Mouse (Mus musculus): ENCODE results near the gene Gm20683. TPM values are rescaled to one million over a fixed set of nuclear protein-coding genes. Genes with fewer than 3 reads are reported as not detected.

Gm20683 gene
- polyA plus RNA-seq, 1 experiment from 2014 or later: 0.95 TPM

- Histone ChIP-seq H3K4me1 (ENCODE audit: control insufficient read depth, insufficient read depth, low read length) (peaks cover 18% of the 10 kb centered on the region), H3K4me3 (ENCODE audit: low read depth, low read length) (peak overlapping the region; percentile 54), H3K9ac (ENCODE audit: low read length) (0 out of 2 replicates have a peak overlapping the region, but pooled peaks have one; percentile 5), H3K27ac (replicated peaks; ENCODE audit: low read depth, low read length) (no peak overlapping the region), H3K9me3 (ENCODE audit: control insufficient read depth, low read length) (no peaks in the 10 kb centered on the region), H3K36me3 (ENCODE audit: control insufficient read depth, insufficient read depth, low read length) (peaks cover 4% of the 10 kb centered on the region; the same call in 1 of the 2 replicates), H3K4me2 (ENCODE audit: low read depth, severe bottlenecking) (peak overlapping the region; percentile 96; the same call in 1 of the 2 replicates), H3K27me3 (ENCODE audit: control insufficient read depth, insufficient read depth, low read length) (peaks cover 13% of the 10 kb centered on the region)
- no peak for ATAC-seq (ENCODE audit: insufficient number of reproducible peaks, low FRiP score, low TSS enrichment, low read depth)
- 72% methylated on average over 17 of the region's 17 CpGs for WGBS
- DNase-seq (ENCODE audit: low spot score): no peak
Measured at GRCm38 (mm10) chr17:25824362-25825142, 17.0 kb downstream of the Gm20683 start.

GRCm38 (mm10) chr17:25823452-25823851 lies 18.1 kb downstream of the Gm20683 start, which contains the start of gene Wdr24:
Gene Wdr24 (plus strand): TSS chr17:25823627.
- H3K27me3 ChIP-seq (ENCODE audit: control insufficient read depth, insufficient read depth, low read length): peaks cover 24% of the 10 kb centered on the region
- DNase-seq (ENCODE audit: low spot score) (peak; percentile 80), ATAC-seq (ENCODE audit: insufficient number of reproducible peaks, low FRiP score, low TSS enrichment, low read depth) (peak; percentile 33; the same call in 1 of the 2 replicates)
- H3K4me1 ChIP-seq (ENCODE audit: control insufficient read depth, insufficient read depth, low read length): peaks cover 15% of the 10 kb centered on the region
- H3K4me3 ChIP-seq (ENCODE audit: low read depth, low read length): peak within 1 kb of the TSS; percentile 54
- peaks cover 4% of the 10 kb centered on the region; the same call in 1 of the 2 replicates for H3K36me3 ChIP-seq (ENCODE audit: control insufficient read depth, insufficient read depth, low read length)
- no peak within 1 kb of the TSS for H3K27ac ChIP-seq (replicated peaks; ENCODE audit: low read depth, low read length)
- H3K9ac ChIP-seq (ENCODE audit: low read length): peak within 1 kb of the TSS; percentile 64; the same call in 1 of the 2 replicates
- under 1% methylated on average over 18 of the region's 18 CpGs for WGBS
- H3K4me2 ChIP-seq (ENCODE audit: low read depth, severe bottlenecking): peak within 1 kb of the TSS; percentile 96
- no peaks in the 10 kb centered on the region for H3K9me3 ChIP-seq (ENCODE audit: control insufficient read depth, low read length)

- peak overlapping the region; percentile 20 for H3K4me2 ChIP-seq (ENCODE audit: low read depth, severe bottlenecking)
- no peaks in the 10 kb centered on the region for H3K36me3 ChIP-seq (ENCODE audit: control insufficient read depth, insufficient read depth, low read length)
- no peaks in the 10 kb centered on the region for H3K9me3 ChIP-seq (ENCODE audit: control insufficient read depth, low read length)
- H3K4me3 ChIP-seq (ENCODE audit: low read depth, low read length): 0 out of 2 replicates have a peak overlapping the region, but pooled peaks have one; percentile 6
- peaks cover 3% of the 10 kb centered on the region; the same call in 1 of the 2 replicates for H3K4me1 ChIP-seq (ENCODE audit: control insufficient read depth, insufficient read depth, low read length)
- H3K27ac ChIP-seq (replicated peaks; ENCODE audit: low read depth, low read length): no peak overlapping the region
- WGBS: 5% methylated on average over 46 of the region's 46 CpGs
- ATAC-seq (ENCODE audit: insufficient number of reproducible peaks, low FRiP score, low TSS enrichment, low read depth): no peak
- DNase-seq (ENCODE audit: low spot score): no peak
- peaks cover 40% of the 10 kb centered on the region for H3K27me3 ChIP-seq (ENCODE audit: control insufficient read depth, insufficient read depth, low read length)
- no peak overlapping the region for H3K9ac ChIP-seq (ENCODE audit: low read length)
Measured at GRCm38 (mm10) chr17:25818851-25819780, 22.4 kb downstream of the Gm20683 start.

- no peak overlapping the region for H3K4me2 ChIP-seq (ENCODE audit: low read depth, severe bottlenecking)
- no peak overlapping the region for H3K27ac ChIP-seq (replicated peaks; ENCODE audit: low read depth, low read length)
- H3K4me1 ChIP-seq (ENCODE audit: control insufficient read depth, insufficient read depth, low read length): no peaks in the 10 kb centered on the region
- no peak overlapping the region for H3K9ac ChIP-seq (ENCODE audit: low read length)
- no peak overlapping the region for H3K4me3 ChIP-seq (ENCODE audit: low read depth, low read length)
- no peaks in the 10 kb centered on the region for H3K36me3 ChIP-seq (ENCODE audit: control insufficient read depth, insufficient read depth, low read length)
- no peak for DNase-seq (ENCODE audit: low spot score)
- no peaks in the 10 kb centered on the region for H3K9me3 ChIP-seq (ENCODE audit: control insufficient read depth, low read length)
- no peak for ATAC-seq (ENCODE audit: insufficient number of reproducible peaks, low FRiP score, low TSS enrichment, low read depth)
- WGBS: 76% methylated on average over 11 of the region's 11 CpGs
- peaks cover 42% of the 10 kb centered on the region for H3K27me3 ChIP-seq (ENCODE audit: control insufficient read depth, insufficient read depth, low read length)
Measured at GRCm38 (mm10) chr17:25817662-25818061, 23.9 kb downstream of the Gm20683 start.

GRCm38 (mm10) chr17:25813471-25813870 lies 28.1 kb downstream of the Gm20683 start:
- Histone ChIP-seq H3K36me3 (ENCODE audit: control insufficient read depth, insufficient read depth, low read length) (no peaks in the 10 kb centered on the region), H3K9ac (ENCODE audit: low read length) (no peak overlapping the region), H3K4me2 (ENCODE audit: low read depth, severe bottlenecking) (no peak overlapping the region), H3K27ac (replicated peaks; ENCODE audit: low read depth, low read length) (no peak overlapping the region), H3K4me3 (ENCODE audit: low read depth, low read length) (no peak overlapping the region), H3K27me3 (ENCODE audit: control insufficient read depth, insufficient read depth, low read length) (peaks cover 45% of the 10 kb centered on the region), H3K9me3 (ENCODE audit: control insufficient read depth, low read length) (no peaks in the 10 kb centered on the region), H3K4me1 (ENCODE audit: control insufficient read depth, insufficient read depth, low read length) (0 out of 2 replicates have a peak, but pooled peaks cover 2% of the 10 kb centered on the region)
- peak; percentile 97 for DNase-seq (ENCODE audit: low spot score)
- 4% methylated on average over 20 of the region's 20 CpGs for WGBS
- ATAC-seq (ENCODE audit: insufficient number of reproducible peaks, low FRiP score, low TSS enrichment, low read depth): no peak

DNA sequence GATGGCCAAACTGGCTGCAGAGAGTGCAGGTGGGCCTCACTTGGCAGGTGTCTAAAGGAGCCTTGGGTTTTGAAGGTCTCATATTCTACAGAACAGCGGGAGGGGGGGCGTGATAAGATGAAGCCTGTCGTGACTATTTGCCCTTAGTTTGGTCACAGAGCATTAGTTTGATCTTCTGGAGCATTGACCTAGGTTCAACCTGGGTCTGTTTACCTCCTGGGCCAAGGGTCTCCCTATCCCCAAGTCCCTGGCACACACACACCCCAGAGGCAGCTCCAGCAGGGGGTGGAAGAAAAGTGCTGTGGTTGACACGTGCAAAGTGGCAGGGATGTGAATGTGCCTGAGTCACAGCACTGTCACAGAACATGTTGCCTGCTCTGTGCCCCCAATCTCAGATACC lies 30.7 kb downstream of the Gm20683 start:
- no peak for DNase-seq (ENCODE audit: low spot score)
- H3K27me3 ChIP-seq (ENCODE audit: control insufficient read depth, insufficient read depth, low read length): peaks cover 36% of the 10 kb centered on the region
- no peak overlapping the region for H3K9ac ChIP-seq (ENCODE audit: low read length)
- no peaks in the 10 kb centered on the region for H3K9me3 ChIP-seq (ENCODE audit: control insufficient read depth, low read length)
- 76% methylated on average over 4 of the region's 4 CpGs for WGBS
- H3K4me3 ChIP-seq (ENCODE audit: low read depth, low read length): no peak overlapping the region
- H3K27ac ChIP-seq (replicated peaks; ENCODE audit: low read depth, low read length): no peak overlapping the region
- no peak overlapping the region for H3K4me2 ChIP-seq (ENCODE audit: low read depth, severe bottlenecking)
- no peaks in the 10 kb centered on the region for H3K36me3 ChIP-seq (ENCODE audit: control insufficient read depth, insufficient read depth, low read length)
- H3K4me1 ChIP-seq (ENCODE audit: control insufficient read depth, insufficient read depth, low read length): 0 out of 2 replicates have a peak, but pooled peaks cover 2% of the 10 kb centered on the region
- no peak for ATAC-seq (ENCODE audit: insufficient number of reproducible peaks, low FRiP score, low TSS enrichment, low read depth)

GRCm38 (mm10) chr17:25809606-25810340 lies 31.8 kb downstream of the Gm20683 start:
- H3K4me2 ChIP-seq (ENCODE audit: low read depth, severe bottlenecking): peak overlapping the region; percentile 97
- peak overlapping the region; percentile 68 for H3K4me3 ChIP-seq (ENCODE audit: low read depth, low read length)
- peak overlapping the region; percentile 64; the same call in 1 of the 2 replicates for H3K9ac ChIP-seq (ENCODE audit: low read length)
- peaks cover 36% of the 10 kb centered on the region for H3K27me3 ChIP-seq (ENCODE audit: control insufficient read depth, insufficient read depth, low read length)
- H3K9me3 ChIP-seq (ENCODE audit: control insufficient read depth, low read length): no peaks in the 10 kb centered on the region
- no peak overlapping the region for H3K27ac ChIP-seq (replicated peaks; ENCODE audit: low read depth, low read length)
- DNase-seq (ENCODE audit: low spot score): no peak
- H3K4me1 ChIP-seq (ENCODE audit: control insufficient read depth, insufficient read depth, low read length): 0 out of 2 replicates have a peak, but pooled peaks cover 2% of the 10 kb centered on the region
- H3K36me3 ChIP-seq (ENCODE audit: control insufficient read depth, insufficient read depth, low read length): no peaks in the 10 kb centered on the region
- peak; percentile 14; the same call in 1 of the 2 replicates for ATAC-seq (ENCODE audit: insufficient number of reproducible peaks, low FRiP score, low TSS enrichment, low read depth)
- WGBS: 11% methylated on average over 25 of the region's 25 CpGs
